Mouse (Mus musculus): ENCODE data around the gene Abcc8.

Abcc8 gene

GRCm38 (mm10) chr7:46154498-46155488 lies 25.0 kb downstream of the Abcc8 start:
- DNase-seq, result no peak

- no peak for DNase-seq
Measured at GRCm38 (mm10) chr7:46152819-46153351, 26.9 kb downstream of the Abcc8 start.

- no peak for DNase-seq
Measured at GRCm38 (mm10) chr7:46147417-46147816, 32.4 kb downstream of the Abcc8 start.

GRCm38 (mm10) chr7:46146675-46147308 lies 33.0 kb downstream of the Abcc8 start:
- no peak for DNase-seq

- DNase-seq, result no peak
Measured at GRCm38 (mm10) chr7:46144061-46144460, 35.8 kb downstream of the Abcc8 start.

- DNase-seq, result no peak
Measured at GRCm38 (mm10) chr7:46138329-46138930, 41.4 kb downstream of the Abcc8 start.

- no peak for DNase-seq
Measured at GRCm38 (mm10) chr7:46133858-46134257, 46.0 kb downstream of the Abcc8 start.

GRCm38 (mm10) chr7:46132229-46132628 lies 47.6 kb downstream of the Abcc8 start:
- no peak for DNase-seq

GRCm38 (mm10) chr7:46131806-46132205 lies 48.0 kb downstream of the Abcc8 start:
- DNase-seq, result no peak

GRCm38 (mm10) chr7:46131266-46131665 lies 48.6 kb downstream of the Abcc8 start:
- DNase-seq, result no peak

GRCm38 (mm10) chr7:46130723-46131122 lies 49.1 kb downstream of the Abcc8 start:
- DNase-seq, result no peak

- no peak for DNase-seq
Measured at GRCm38 (mm10) chr7:46129463-46130179, 50.2 kb downstream of the Abcc8 start.

- DNase-seq, result no peak
Measured at GRCm38 (mm10) chr7:46128196-46128595, 51.6 kb downstream of the Abcc8 start.

GRCm38 (mm10) chr7:46125340-46125739 lies 54.5 kb downstream of the Abcc8 start:
- DNase-seq, result no peak

- DNase-seq, result no peak
Measured at GRCm38 (mm10) chr7:46124460-46124859, 55.4 kb downstream of the Abcc8 start.

GRCm38 (mm10) chr7:46122964-46123363 lies 56.9 kb downstream of the Abcc8 start:
- DNase-seq, result no peak

GRCm38 (mm10) chr7:46117035-46117434 lies 62.8 kb downstream of the Abcc8 start:
- DNase-seq, result no peak

- DNase-seq, result no peak
Measured at GRCm38 (mm10) chr7:46116118-46116581, 63.7 kb downstream of the Abcc8 start.

GRCm38 (mm10) chr7:46113435-46113834 lies 66.4 kb downstream of the Abcc8 start:
- no peak for DNase-seq

GRCm38 (mm10) chr7:46111938-46112337 lies 67.9 kb downstream of the Abcc8 start:
- no peak for DNase-seq

- DNase-seq, result no peak
Measured at GRCm38 (mm10) chr7:46111212-46111817, 68.5 kb downstream of the Abcc8 start.

GRCm38 (mm10) chr7:46110079-46110478 lies 69.8 kb downstream of the Abcc8 start:
- DNase-seq, result no peak

Data from kidney, adult 8-10 months (tissue).